ENCODE assay signal across 10 mouse cellular contexts in genomic region chr4:46404042-46404795, GRCm38 (mm10). TPM values are rescaled to one million over a fixed set of nuclear protein-coding genes. Genes with fewer than 3 reads are reported as not detected.
A peak's percentile ranks its signal among the peaks of the same experiment; 100 is the strongest.
DNase-seq lines count a peak whose midpoint lies in the region; ATAC-seq lines count a peak whose summit lies in the region.
"Had no signal": no experiment of that assay in that cellular context is flagged by ENCODE, and none has a peak within 500 bp of the region (broad histone marks: within the 10 kb centered on the region; RNA-seq: fewer than 3 reads in every experiment).

No protein-coding gene starts in this region.

- H3K27me3 ChIP-seq in liver, embryonic 11.5 days (replicated peaks; ENCODE audit: control insufficient read depth, insufficient read depth, low read length), result no peaks in the 10 kb centered on the region
- no peaks in the 10 kb centered on the region for H3K27me3 ChIP-seq in midbrain, embryonic 13.5 days
- H3K27me3 ChIP-seq: embryonic facial prominence, embryonic 13.5 days had no signal

- H3K27ac ChIP-seq in liver, embryonic 11.5 days (ENCODE audit: low read depth, low read length), result peak overlapping the region; percentile 97
- no peak overlapping the region for H3K27ac ChIP-seq in midbrain, embryonic 13.5 days
- H3K27ac ChIP-seq: embryonic facial prominence, embryonic 13.5 days had no signal

- H3K36me3 ChIP-seq in liver, embryonic 11.5 days (ENCODE audit: control insufficient read depth, insufficient read depth, low read length), result peaks cover 9% of the 10 kb centered on the region
- no peaks in the 10 kb centered on the region for H3K36me3 ChIP-seq in midbrain, embryonic 13.5 days
- H3K36me3 ChIP-seq: embryonic facial prominence, embryonic 13.5 days had no signal

- peak; percentile 87 for ATAC-seq in liver, embryonic 11.5 days (replicated peaks; ENCODE audit: low FRiP score)
- no peak for ATAC-seq in midbrain, embryonic 13.5 days

- H3K4me1 ChIP-seq in liver, embryonic 11.5 days (replicated peaks; ENCODE audit: control insufficient read depth, insufficient read depth, low read length), result peaks cover 40% of the 10 kb centered on the region
- no peaks in the 10 kb centered on the region for H3K4me1 ChIP-seq in midbrain, embryonic 13.5 days (replicated peaks)

- no peaks in the 10 kb centered on the region for H3K9me3 ChIP-seq in liver, embryonic 11.5 days (ENCODE audit: control insufficient read depth, low read length)
- H3K9me3 ChIP-seq in midbrain, embryonic 13.5 days, result no peaks in the 10 kb centered on the region
- H3K9me3 ChIP-seq: embryonic facial prominence, embryonic 13.5 days had no signal

- 36% methylated on average over 6 of the region's 6 CpGs for WGBS in liver, embryonic 11.5 days
- 85% methylated on average over 6 of the region's 6 CpGs for WGBS in midbrain, embryonic 13.5 days

- peak overlapping the region; percentile 73 for H3K4me2 ChIP-seq in liver, embryonic 11.5 days
- no peak overlapping the region for H3K4me2 ChIP-seq in midbrain, embryonic 13.5 days (replicated peaks)
- H3K4me2 ChIP-seq: embryonic facial prominence, embryonic 13.5 days had no signal

- peak overlapping the region; percentile 92 for H3K9ac ChIP-seq in liver, embryonic 11.5 days (ENCODE audit: low read depth, low read length)
- no peak overlapping the region for H3K9ac ChIP-seq in midbrain, embryonic 13.5 days (replicated peaks)
- H3K9ac ChIP-seq: embryonic facial prominence, embryonic 13.5 days had no signal

- H3K4me3 ChIP-seq in liver, embryonic 11.5 days (ENCODE audit: low read depth, low read length), result peak overlapping the region; percentile 62
- no peak overlapping the region for H3K4me3 ChIP-seq in midbrain, embryonic 13.5 days (replicated peaks)
- H3K4me3 ChIP-seq: embryonic facial prominence, embryonic 13.5 days had no signal

- DNase-seq in CD4-positive, CD25-positive, alpha-beta regulatory T cell, adult 2 months (ENCODE audit: low read depth, low spot score), result peak; percentile 58
- DNase-seq in T-cell, adult 2 months (ENCODE audit: low spot score), result peak; percentile 83
- peak; percentile 61 for DNase-seq in liver, embryonic 11.5 days (ENCODE audit: low spot score)
- DNase-seq in spleen, postnatal 4 days (ENCODE audit: low spot score in 2 of 2), result peak; percentile 74 to 82
- DNase-seq in Muller cell, postnatal 12 days (ENCODE audit: inconsistent ontology term), result no peak
- DNase-seq in right cerebral cortex, adult 18-20 months, result no peak
- DNase-seq: layer of hippocampus, adult 9-11 months; right cerebral cortex, postnatal 25 days had no signal

RNA-seq across cellular contexts. Expression of gene Hemgn, which starts 9.1 kb away (rescaled TPM):
- 206 and 233 TPM in 2 replicates for polyA plus RNA-seq in liver, embryonic 11.5 days (2014; fragmentation: Nextera tagmentation; extraction: Ambion mirVana)
- 0.17 and 0.26 TPM in 2 replicates for polyA plus RNA-seq in midbrain, embryonic 13.5 days (2015; fragmentation: Nextera tagmentation; extraction: Ambion mirVana)

RNA-seq across cellular contexts. Expression of gene Trmo, which starts 15.0 kb away (rescaled TPM):
- polyA plus RNA-seq in liver, embryonic 11.5 days (2014; fragmentation: Nextera tagmentation; extraction: Ambion mirVana), result 14.1 and 14.7 TPM in 2 replicates
- polyA plus RNA-seq in midbrain, embryonic 13.5 days (2015; fragmentation: Nextera tagmentation; extraction: Ambion mirVana), result 7.8 and 9.2 TPM in 2 replicates

RNA-seq across cellular contexts. Expression of gene Anp32b, which starts 46.5 kb away (rescaled TPM):
- 586 and 618 TPM in 2 replicates for polyA plus RNA-seq in liver, embryonic 11.5 days (2014; fragmentation: Nextera tagmentation; extraction: Ambion mirVana)
- 126 and 136 TPM in 2 replicates for polyA plus RNA-seq in midbrain, embryonic 13.5 days (2015; fragmentation: Nextera tagmentation; extraction: Ambion mirVana)

Comparison
In these comparisons a context has a peak if more than half of its experiments do, and no peak if none do; other contexts are left out.
1. DNase-seq: peak in CD4-positive, CD25-positive, alpha-beta regulatory T cell, adult 2 months (single experiment), T-cell, adult 2 months (single experiment), liver, embryonic 11.5 days (single experiment) and spleen, postnatal 4 days (2 of 2); none in Muller cell, postnatal 12 days (single experiment) and right cerebral cortex, adult 18-20 months (single experiment).
2. RNA of gene Hemgn, which starts 9.1 kb away (polyA plus RNA-seq): 206 to 233 TPM in liver, embryonic 11.5 days; 0.17 to 0.26 TPM in midbrain, embryonic 13.5 days; every median in the first group is over 100 times any median in the second.